Comparison of ENCODE assay signal across 15 mouse cellular contexts in genomic region chr16:34248256-34248655, GRCm38 (mm10).
DNase-seq lines count a peak whose midpoint lies in the region; ATAC-seq and TF ChIP-seq lines count a peak whose summit lies in the region.
"Had no signal": no experiment of that assay in that cellular context is flagged by ENCODE, and none has a peak within 500 bp of the region (broad histone marks: within the 10 kb centered on the region; RNA-seq: fewer than 3 reads in every experiment).

No protein-coding gene starts in this region.

- no peaks in the 10 kb centered on the region for H3K27me3 ChIP-seq in heart, embryonic 12.5 days (replicated peaks)
- no peaks in the 10 kb centered on the region for H3K27me3 ChIP-seq in lung, embryonic 16.5 days (ENCODE audit: control insufficient read depth, insufficient read depth, low read depth, low read length)
- H3K27me3 ChIP-seq: liver, embryonic 13.5 days had no signal

- H3K9ac ChIP-seq in heart, embryonic 12.5 days: no peak overlapping the region
- H3K9ac ChIP-seq in lung, embryonic 16.5 days (ENCODE audit: low read length): no peak overlapping the region
- H3K9ac ChIP-seq: forebrain, postnatal 0 days; liver, embryonic 13.5 days had no signal

- H3K4me2 ChIP-seq in heart, embryonic 12.5 days: no peak overlapping the region
- H3K4me2 ChIP-seq in lung, embryonic 16.5 days (ENCODE audit: low read depth, low read length): no peak overlapping the region
- H3K4me2 ChIP-seq: liver, embryonic 13.5 days had no signal

- no peak for TF ChIP-seq POLR2A in olfactory bulb, adult 2 months (IDR thresholded peaks at IDR 0.05; ENCODE audit: insufficient read depth, low read depth, low read length)

- no peak for DNase-seq in heart, postnatal 10 days
- DNase-seq in lung, postnatal 4 days: no peak
- no peak for DNase-seq in yolk sac, embryonic 10.5 days (ENCODE audit: low spot score)
- DNase-seq: adrenal gland, postnatal 25 days; cerebellum, postnatal 36 days; forebrain, postnatal 0 days; left cerebral cortex, postnatal 4 days; liver, embryonic 13.5 days; right cerebral cortex, postnatal 14 days had no signal

- 58% methylated on average over 4 of the region's 4 CpGs for WGBS in heart, embryonic 12.5 days
- WGBS in lung, embryonic 16.5 days: 47% methylated on average over 4 of the region's 4 CpGs
- 41% methylated on average over 4 of the region's 4 CpGs for WGBS in olfactory bulb, adult 2 months

- ATAC-seq in heart, embryonic 12.5 days (ENCODE audit: insufficient number of reproducible peaks, low FRiP score): no peak
- peak; percentile 41; the same call in 1 of the 2 replicates for ATAC-seq in lung, embryonic 16.5 days (ENCODE audit: low read depth)
- ATAC-seq: forebrain, postnatal 0 days; midbrain, embryonic 16.5 days had no signal

- peaks cover 36% of the 10 kb centered on the region for H3K36me3 ChIP-seq in heart, embryonic 12.5 days
- no peaks in the 10 kb centered on the region for H3K36me3 ChIP-seq in lung, embryonic 16.5 days (ENCODE audit: control insufficient read depth, insufficient read depth, low read length)
- H3K36me3 ChIP-seq: G1E; liver, embryonic 13.5 days had no signal

- intact Hi-C loops in heart, postnatal 10 days (cut with DNase I): no loop called here

- H3K4me1 ChIP-seq in heart, embryonic 12.5 days (replicated peaks): peaks cover 2% of the 10 kb centered on the region
- no peaks in the 10 kb centered on the region for H3K4me1 ChIP-seq in lung, embryonic 16.5 days (replicated peaks; ENCODE audit: control insufficient read depth, insufficient read depth, low read length)
- H3K4me1 ChIP-seq in brown adipose tissue, adult 24 weeks (ENCODE audit: control insufficient read depth, insufficient read depth, insufficient read length, low read length): no peaks in the 10 kb centered on the region
- peaks cover 12% of the 10 kb centered on the region for H3K4me1 ChIP-seq in olfactory bulb, adult 2 months (ENCODE audit: control insufficient read depth, insufficient read depth, low read length)
- H3K4me1 ChIP-seq: liver, embryonic 13.5 days had no signal

- TF ChIP-seq CTCF in olfactory bulb, adult 2 months (IDR thresholded peaks at IDR 0.05; ENCODE audit: insufficient read depth, low read depth, low read length): no peak

- peak overlapping the region; percentile 5; the same call in 1 of the 2 replicates for H3K27ac ChIP-seq in heart, embryonic 12.5 days (ENCODE audit: poor library complexity, severe bottlenecking)
- H3K27ac ChIP-seq in lung, embryonic 16.5 days (ENCODE audit: low read length): no peak overlapping the region
- peak overlapping the region; percentile 34; the same call in 1 of the 2 replicates for H3K27ac ChIP-seq in brown adipose tissue, adult 24 weeks (replicated peaks; ENCODE audit: low read depth, low read length)
- H3K27ac ChIP-seq in olfactory bulb, adult 2 months (ENCODE audit: insufficient read depth, low read depth, low read length): peak overlapping the region; percentile 29; the same call in 1 of the 2 replicates
- H3K27ac ChIP-seq: liver, embryonic 13.5 days had no signal

- H3K4me3 ChIP-seq in heart, embryonic 12.5 days: no peak overlapping the region
- no peak overlapping the region for H3K4me3 ChIP-seq in lung, embryonic 16.5 days (ENCODE audit: low read length)
- H3K4me3 ChIP-seq in brown adipose tissue, adult 24 weeks (ENCODE audit: insufficient read depth, low read depth, low read length): no peak overlapping the region
- H3K4me3 ChIP-seq in olfactory bulb, adult 2 months (ENCODE audit: insufficient read depth, low read depth, low read length): no peak overlapping the region
- H3K4me3 ChIP-seq: liver, embryonic 13.5 days had no signal

- H3K9me3 ChIP-seq in heart, embryonic 12.5 days (replicated peaks): peaks cover 3% of the 10 kb centered on the region; the same call in 1 of the 2 replicates
- H3K9me3 ChIP-seq in lung, embryonic 16.5 days (ENCODE audit: control insufficient read depth, low read length): peaks cover 2% of the 10 kb centered on the region; the same call in 1 of the 2 replicates
- H3K9me3 ChIP-seq: G1E; liver, embryonic 13.5 days had no signal
